ENCODE assay signal across 8 mouse cellular contexts in genomic region chr4:116720343-116721097, GRCm38 (mm10). TPM values are rescaled to one million over a fixed set of nuclear protein-coding genes. Genes with fewer than 3 reads are reported as not detected.
DNase-seq lines count a peak whose midpoint lies in the region; ATAC-seq and TF ChIP-seq lines count a peak whose summit lies in the region.

Tesk2 (plus strand) TSS chr4:116720948.

- peak; percentile 99 for DNase-seq in ZHBTc4 (ENCODE audit: low read depth, low spot score)
- DNase-seq in gastrocnemius, adult 2 months: peak; percentile 94
- DNase-seq in hindbrain, postnatal 0 days (ENCODE audit: low spot score): peak; percentile 98
- peak; percentile 80 to 91 for DNase-seq in left cerebral cortex, adult 2 months (ENCODE audit: extremely low spot score in 1 of 2, low spot score in 2 of 2)
- DNase-seq in right cerebral cortex, adult 2 months (ENCODE audit: low spot score in 2 of 2): peak; percentile 95
- peak; percentile 94 for DNase-seq in urinary bladder, postnatal 14 days (ENCODE audit: low spot score)

- no peaks in the 10 kb centered on the region for H3K27me3 ChIP-seq in hindbrain, postnatal 0 days (ENCODE audit: insufficient read depth, low read length)

- no peaks in the 10 kb centered on the region for H3K9me3 ChIP-seq in hindbrain, postnatal 0 days (ENCODE audit: low read length)

- under 1% methylated on average over 34 of the region's 34 CpGs for WGBS in hindbrain, postnatal 0 days

- peak within 1 kb of the TSS; percentile 85 for H3K4me3 ChIP-seq in gastrocnemius, adult 2 months
- H3K4me3 ChIP-seq in hindbrain, postnatal 0 days (ENCODE audit: low read length): peak within 1 kb of the TSS; percentile 66
- H3K4me3 ChIP-seq in left cerebral cortex, adult 2 months: peak within 1 kb of the TSS; percentile 98

- H3K36me3 ChIP-seq in hindbrain, postnatal 0 days (ENCODE audit: insufficient read depth, low read length): no peaks in the 10 kb centered on the region

- intact Hi-C loops in gastrocnemius, adult 2 months (cut with DNase I): no loop called here
- intact Hi-C loops in left cerebral cortex, adult 2 months (cut with DNase I): no loop called here

- H3K4me1 ChIP-seq in hindbrain, postnatal 0 days (ENCODE audit: insufficient read depth, low read length): no peaks in the 10 kb centered on the region

- peak; percentile 98 for ATAC-seq in common myeloid progenitor, adult 5-6 weeks (replicated peaks; ENCODE audit: low read depth, poor library complexity, severe bottlenecking)
- peak; percentile 99 for ATAC-seq in hindbrain, postnatal 0 days
- ATAC-seq in megakaryocyte, adult 5-6 weeks (ENCODE audit: poor library complexity, severe bottlenecking): peak; percentile 92

- H3K4me2 ChIP-seq in hindbrain, postnatal 0 days (ENCODE audit: low read depth, low read length): peak within 1 kb of the TSS; percentile 94

- peak within 1 kb of the TSS; percentile 94 for H3K27ac ChIP-seq in gastrocnemius, adult 2 months
- peak within 1 kb of the TSS; percentile 61; the same call in 1 of the 2 replicates for H3K27ac ChIP-seq in hindbrain, postnatal 0 days
- H3K27ac ChIP-seq in left cerebral cortex, adult 2 months: peak within 1 kb of the TSS; percentile 76

- peak within 1 kb of the TSS; percentile 58 for H3K9ac ChIP-seq in hindbrain, postnatal 0 days (replicated peaks; ENCODE audit: low read length)

- TF ChIP-seq CTCF in gastrocnemius, adult 2 months (IDR thresholded peaks at IDR 0.05): no peak
- no peak for TF ChIP-seq CTCF in hindbrain, postnatal 0 days (IDR thresholded peaks at IDR 0.05; ENCODE audit: low read depth)
- no peak for TF ChIP-seq CTCF in left cerebral cortex, adult 2 months (IDR thresholded peaks at IDR 0.05)

RNA-seq across cellular contexts. Expression of gene Tesk2, which starts in this region (rescaled TPM):
- 1.8 and 4.9 TPM in 2 replicates for total RNA-seq in common myeloid progenitor, adult 5-6 weeks (2017)
- total RNA-seq in gastrocnemius, adult 2 months (2021): 1 to 10 TPM; 1.5 TPM
- 2.1 and 2.8 TPM in 2 replicates for total RNA-seq in hindbrain, postnatal 0 days (2014; rRNA removed)
- 2.2 and 2.5 TPM in 2 replicates for polyA plus RNA-seq in hindbrain, postnatal 0 days (2015; fragmentation: Nextera tagmentation; extraction: Ambion mirVana)
- total RNA-seq in left cerebral cortex, adult 2 months (2021): 1 to 10 TPM; 3.8 to 4.6 TPM
- total RNA-seq in megakaryocyte, adult 5-6 weeks (2015): 29.1 and 38.5 TPM in 2 replicates
- total RNA-seq in megakaryocyte, adult 5-6 weeks (2017): 22.8 and 24.3 TPM in 2 replicates

Comparison
In these comparisons a context has a peak if more than half of its experiments do, and no peak if none do; other contexts are left out.
1. Peak in every context shown above with its lines: DNase-seq, ATAC-seq, H3K4me3 ChIP-seq and H3K27ac ChIP-seq.